Comparison of ENCODE assay signal across 10 mouse cellular contexts in genomic region chr1:172243547-172244205, GRCm38 (mm10). TPM values are rescaled to one million over a fixed set of nuclear protein-coding genes. Genes with fewer than 3 reads are reported as not detected.
DNase-seq lines count a peak whose midpoint lies in the region; ATAC-seq and TF ChIP-seq lines count a peak whose summit lies in the region.
"Had no signal": no experiment of that assay in that cellular context is flagged by ENCODE, and none has a peak within 500 bp of the region (broad histone marks: within the 10 kb centered on the region; RNA-seq: fewer than 3 reads in every experiment).

No protein-coding gene starts in this region.

- no peak overlapping the region for H3K4me2 ChIP-seq in liver, postnatal 0 days (ENCODE audit: low read depth, low read length)

- no peak overlapping the region for H3K9ac ChIP-seq in liver, postnatal 0 days (replicated peaks)
- H3K9ac ChIP-seq: midbrain, embryonic 12.5 days had no signal

- H3K27ac ChIP-seq in liver, postnatal 0 days (ENCODE audit: low read depth), result no peak overlapping the region

- ATAC-seq in liver, postnatal 0 days, result no peak
- no peak for ATAC-seq in activated CD4-positive, CD25-positive, alpha-beta regulatory T cell, adult 4 months

- peaks cover 16% of the 10 kb centered on the region; the same call in 1 of the 2 replicates for H3K27me3 ChIP-seq in liver, postnatal 0 days (ENCODE audit: insufficient read depth, low read length)

- no peaks in the 10 kb centered on the region for H3K4me1 ChIP-seq in liver, postnatal 0 days (ENCODE audit: insufficient read depth)

- no peak for TF ChIP-seq EP300 in liver, postnatal 0 days (IDR thresholded peaks at IDR 0.05; ENCODE audit: low read depth)

- DNase-seq in adrenal gland, postnatal 36 days, result peak; percentile 30 to 53
- no peak for DNase-seq in adrenal gland, postnatal 14 days
- DNase-seq in thymus, postnatal 14 days, result peak; percentile 10
- no peak for DNase-seq in thymus, postnatal 10 days (ENCODE audit: low spot score in 2 of 2)
- peak; percentile 52 to 53 for DNase-seq in gastrocnemius, postnatal 36 days
- no peak for DNase-seq in liver, postnatal 0 days
- no peak for DNase-seq in urinary bladder, postnatal 25 days (ENCODE audit: low spot score)

- H3K36me3 ChIP-seq in liver, postnatal 0 days (replicated peaks; ENCODE audit: insufficient read depth, low read length), result no peaks in the 10 kb centered on the region
- H3K36me3 ChIP-seq: midbrain, embryonic 12.5 days had no signal

- H3K4me3 ChIP-seq in liver, postnatal 0 days (ENCODE audit: low read depth, low read length), result no peak overlapping the region
- H3K4me3 ChIP-seq: erythroblast, embryonic 14.5 days; midbrain, embryonic 12.5 days had no signal

- H3K9me3 ChIP-seq in liver, postnatal 0 days (ENCODE audit: low read length), result no peaks in the 10 kb centered on the region
- H3K9me3 ChIP-seq: midbrain, embryonic 12.5 days had no signal

- TF ChIP-seq CTCF in liver, postnatal 0 days (IDR thresholded peaks at IDR 0.05; ENCODE audit: low read depth), result peak; percentile 39; the same call in 1 of the 2 replicates

- intact Hi-C loops in gastrocnemius, postnatal 36 days (cut with DNase I), result loop anchor here (1.0 kb wide), 1 partner anchor 24 kb away; the partner anchor contains the start of gene Casq1

- 31% methylated on average over 16 of the region's 16 CpGs for WGBS in liver, postnatal 0 days (ENCODE audit: insufficient replicate concordance)

RNA-seq across cellular contexts. Expression of gene Atp1a4, which starts 14.5 kb away (rescaled TPM):
- 1 to 10 TPM in 1 of 2 experiments, under 1 TPM in 1; 0.53 to 1.4 TPM for total RNA-seq in adrenal gland, postnatal 36 days (2021)
- total RNA-seq in adrenal gland, postnatal 14 days (2021), result 0.22 and 0.41 TPM in 2 replicates
- total RNA-seq in gastrocnemius, postnatal 36 days (2021), result under 1 TPM; 0.51 to 0.72 TPM
- 0.04 and 0.08 TPM in 2 replicates for polyA plus RNA-seq in liver, postnatal 0 days (2015; fragmentation: Nextera tagmentation; extraction: Ambion mirVana)
- not detected for polyA plus RNA-seq in activated CD4-positive, CD25-positive, alpha-beta regulatory T cell, adult 4 months (2017; shearing (Covaris generic))
- polyA plus RNA-seq: erythroblast, embryonic 14.5 days; midbrain, embryonic 12.5 days had no signal

RNA-seq across cellular contexts. Expression of gene Igsf8, which starts 17.8 kb away (rescaled TPM):
- 10 to 100 TPM; 24.9 to 39.2 TPM for total RNA-seq in adrenal gland, postnatal 36 days (2021)
- total RNA-seq in adrenal gland, postnatal 14 days (2021), result 23.9 and 26.1 TPM in 2 replicates
- total RNA-seq in gastrocnemius, postnatal 36 days (2021), result 1 to 10 TPM; 8.4 to 9.8 TPM
- 12.8 and 13.1 TPM in 2 replicates for polyA plus RNA-seq in liver, postnatal 0 days (2015; fragmentation: Nextera tagmentation; extraction: Ambion mirVana)
- polyA plus RNA-seq in activated CD4-positive, CD25-positive, alpha-beta regulatory T cell, adult 4 months (2017; shearing (Covaris generic)), result 1 to 10 TPM; 3.4 to 3.8 TPM

RNA-seq across cellular contexts. Expression of gene Casq1, which starts 24.0 kb away (rescaled TPM):
- under 1 TPM in 1 of 2 experiments, not detected in 1; 0.46 TPM for total RNA-seq in adrenal gland, postnatal 36 days (2021)
- 0.48 and 1.8 TPM in 2 replicates for total RNA-seq in adrenal gland, postnatal 14 days (2021)
- total RNA-seq in gastrocnemius, postnatal 36 days (2021), result 1,000 to 10,000 TPM; 4,749 to 5,131 TPM
- polyA plus RNA-seq in liver, postnatal 0 days (2015; fragmentation: Nextera tagmentation; extraction: Ambion mirVana), result 0.61 and 9.1 TPM in 2 replicates
- not detected for polyA plus RNA-seq in activated CD4-positive, CD25-positive, alpha-beta regulatory T cell, adult 4 months (2017; shearing (Covaris generic))
- polyA plus RNA-seq: erythroblast, embryonic 14.5 days had no signal

RNA-seq across cellular contexts. Expression of gene Pea15a, which starts 37.1 kb away (rescaled TPM):
- total RNA-seq in adrenal gland, postnatal 36 days (2021), result 10 to 100 TPM; 53.9 to 62.1 TPM
- total RNA-seq in adrenal gland, postnatal 14 days (2021), result 61.5 and 63.2 TPM in 2 replicates
- total RNA-seq in gastrocnemius, postnatal 36 days (2021), result 10 to 100 TPM; 22.5 to 28.4 TPM
- polyA plus RNA-seq in liver, postnatal 0 days (2015; fragmentation: Nextera tagmentation; extraction: Ambion mirVana), result 14.1 and 14.5 TPM in 2 replicates
- polyA plus RNA-seq in activated CD4-positive, CD25-positive, alpha-beta regulatory T cell, adult 4 months (2017; shearing (Covaris generic)), result 10 to 100 TPM; 42.0 to 43.1 TPM

RNA-seq across cellular contexts. Expression of gene Atp1a2, which starts 54.2 kb away (rescaled TPM):
- 100 to 1,000 TPM; 134 to 155 TPM for total RNA-seq in adrenal gland, postnatal 36 days (2021)
- total RNA-seq in adrenal gland, postnatal 14 days (2021), result 315 and 342 TPM in 2 replicates
- total RNA-seq in gastrocnemius, postnatal 36 days (2021), result 1,000 to 10,000 TPM in 1 of 2 experiments, 100 to 1,000 TPM in 1; 930 to 1,020 TPM
- polyA plus RNA-seq in liver, postnatal 0 days (2015; fragmentation: Nextera tagmentation; extraction: Ambion mirVana), result 0.29 and 1.4 TPM in 2 replicates
- polyA plus RNA-seq in activated CD4-positive, CD25-positive, alpha-beta regulatory T cell, adult 4 months (2017; shearing (Covaris generic)), result under 1 TPM; 0.08 to 0.12 TPM
- polyA plus RNA-seq: erythroblast, embryonic 14.5 days had no signal

Comparison
In these comparisons a context has a peak if more than half of its experiments do, and no peak if none do; other contexts are left out.
1. DNase-seq: peak in adrenal gland, postnatal 36 days (2 of 2), thymus, postnatal 14 days (single experiment) and gastrocnemius, postnatal 36 days (2 of 2); none in adrenal gland, postnatal 14 days (single experiment), thymus, postnatal 10 days (0 of 2), liver, postnatal 0 days (single experiment) and urinary bladder, postnatal 25 days (single experiment).
2. RNA of gene Casq1, which starts 24.0 kb away (total RNA-seq): 4,749 to 5,131 TPM in gastrocnemius, postnatal 36 days; 0.48 to 1.8 TPM in adrenal gland, postnatal 14 days and 0.46 TPM in adrenal gland, postnatal 36 days; every median in the first group is over 1,000 times any median in the second.